Mouse (Mus musculus) MEL (cell line): ENCODE measurements around the gene Msrb1. TPM values are rescaled to one million over a fixed set of nuclear protein-coding genes. Genes with fewer than 3 reads are reported as not detected.
A peak's percentile ranks its signal among the peaks of the same experiment; 100 is the strongest.

Experiments
- DNase-seq: peaks from one replicate; pipeline ENCODE4 v3.0.0; 2011; ENCODE audit warnings: low read depth, low spot score
- H3K27ac ChIP-seq: 2 replicates; pipeline ENCODE4 v1.5.1; 2012; ENCODE audit warnings: low read depth, mild to moderate bottlenecking, control low read depth, low read length, moderate library complexity; ENCODE audit not compliant: control insufficient read depth
- H3K27me3 ChIP-seq, 2 experiments: fragments of 150-350 bp in 1 of 2; sonication (generic) in 1 of 2; 2 replicates each; pipeline ENCODE4 v1.6.1; 2012; ENCODE audit warnings: low read length in 2 of 2, mild to moderate bottlenecking in 2 of 2, improper control_type of control experiment in 1 of 2, moderate library complexity in 1 of 2; ENCODE audit not compliant: insufficient read depth in 2 of 2, control insufficient read depth in 1 of 2
- H3K36me3 ChIP-seq, 2 experiments: 2 replicates each; pipeline ENCODE4 v1.6.1; 2012 to 2014; ENCODE audit warnings: low read length in 2 of 2, improper control_type of control experiment in 1 of 2, inconsistent platforms in 1 of 2, mild to moderate bottlenecking in 1 of 2; ENCODE audit not compliant: insufficient read depth in 2 of 2, control insufficient read depth in 1 of 2
- H3K4me1 ChIP-seq, 2 experiments: fragments of 150-350 bp in 1 of 2; sonication (generic) in 1 of 2; 2 replicates each; pipeline ENCODE4 v1.6.1; 2012; ENCODE audit warnings: low read length in 2 of 2, improper control_type of control experiment in 1 of 2, mild to moderate bottlenecking in 1 of 2; ENCODE audit not compliant: insufficient read depth in 2 of 2, control insufficient read depth in 1 of 2
- H3K4me3 ChIP-seq, 2 experiments: fragments of 150-350 bp in 1 of 2; sonication (generic) in 1 of 2; 2 replicates each; pipeline ENCODE4 v1.5.1; 2012; ENCODE audit warnings: low read depth in 2 of 2, low read length in 2 of 2, mild to moderate bottlenecking in 2 of 2, moderate library complexity in 2 of 2, control low read depth in 1 of 2, improper control_type of control experiment in 1 of 2; ENCODE audit not compliant: control insufficient read depth in 1 of 2, insufficient read depth in 1 of 2
- H3K79me2 ChIP-seq: 2 replicates; pipeline ENCODE4 v1.6.1; 2012; ENCODE audit warnings: mild to moderate bottlenecking, low read length, moderate library complexity; ENCODE audit not compliant: control insufficient read depth, poor library complexity, insufficient read depth
- H3K9ac ChIP-seq: 2 replicates; pipeline ENCODE4 v1.6.1; 2012; ENCODE audit warnings: low read depth, mild to moderate bottlenecking, control low read depth, low read length, moderate library complexity; ENCODE audit not compliant: control insufficient read depth, poor library complexity, severe bottlenecking
- H3K9me3 ChIP-seq: fragments of 150-350 bp; sonication (generic); replicated peaks from 2 replicates; pipeline ENCODE4 v1.6.1; 2012; ENCODE audit warnings: mild to moderate bottlenecking, low read length, improper control_type of control experiment, moderate library complexity; ENCODE audit not compliant: insufficient read depth
- CHD1 ChIP-seq: IDR thresholded peaks from 2 replicates; pipeline ENCODE4 v1.6.1; 2012; ENCODE audit warnings: low read depth, mild to moderate bottlenecking, inconsistent platforms, low read length, improper control_type of control experiment
- CTCF ChIP-seq, 3 experiments: IDR thresholded peaks in 2 of 3; conservative IDR thresholded peaks in 1 of 3; 2 replicates each; pipeline ENCODE4 v1.5.1; 2011 to 2012; ENCODE audit warnings: low read length in 3 of 3, low read depth in 2 of 3, mild to moderate bottlenecking in 2 of 3, improper control_type of control experiment in 1 of 3, inconsistent platforms in 1 of 3, mixed read lengths in 1 of 3, moderate library complexity in 1 of 3; ENCODE audit not compliant: control insufficient read depth in 1 of 3, insufficient read depth in 1 of 3, poor library complexity in 1 of 3, severe bottlenecking in 1 of 3
- E2F4 ChIP-seq: IDR thresholded peaks from 2 replicates; pipeline ENCODE4 v1.6.1; 2011; ENCODE audit warnings: low read depth, low read length, improper control_type of control experiment, borderline replicate concordance
- ELF1 ChIP-seq: IDR thresholded peaks from 2 replicates; pipeline ENCODE4 v1.6.1; 2014; ENCODE audit warnings: low read depth, mild to moderate bottlenecking, inconsistent platforms, low read length, improper control_type of control experiment, moderate library complexity
- GABPA ChIP-seq: IDR thresholded peaks from 2 replicates; pipeline ENCODE4 v1.6.1; 2012; ENCODE audit warnings: low read depth, mild to moderate bottlenecking, inconsistent platforms, low read length, improper control_type of control experiment, moderate library complexity
- HCFC1 ChIP-seq: IDR thresholded peaks from 2 replicates; pipeline ENCODE4 v1.6.1; 2012; ENCODE audit warnings: low read depth, mild to moderate bottlenecking, inconsistent platforms, low read length, improper control_type of control experiment, moderate library complexity
- KAT2A ChIP-seq: conservative IDR thresholded peaks from 2 replicates; pipeline ENCODE4 v1.6.1; 2012; ENCODE audit warnings: low read depth, low read length, improper control_type of control experiment, inconsistent platforms
- MAX ChIP-seq: IDR thresholded peaks from 2 replicates; pipeline ENCODE4 v1.6.1; 2011; ENCODE audit warnings: low read length, improper control_type of control experiment
- MAZ ChIP-seq: IDR thresholded peaks from 2 replicates; pipeline ENCODE4 v1.6.1; 2012; ENCODE audit warnings: low read depth, mild to moderate bottlenecking, inconsistent platforms, low read length, improper control_type of control experiment
- MEF2A ChIP-seq: IDR thresholded peaks from 2 replicates; pipeline ENCODE4 v1.6.1; 2014; ENCODE audit warnings: low read depth, mild to moderate bottlenecking, inconsistent platforms, low read length, improper control_type of control experiment; ENCODE audit not compliant: poor library complexity, insufficient replicate concordance, severe bottlenecking; ENCODE audit errors: extremely low read depth
- MXI1 ChIP-seq: IDR thresholded peaks from 2 replicates; pipeline ENCODE4 v1.6.1; 2011; ENCODE audit warnings: mild to moderate bottlenecking, low read depth, low read length, improper control_type of control experiment
- MYB ChIP-seq: IDR thresholded peaks from 2 replicates; pipeline ENCODE4 v1.6.1; 2011; ENCODE audit warnings: mild to moderate bottlenecking, low read depth, low read length, improper control_type of control experiment
- NELFE ChIP-seq: IDR thresholded peaks from 2 replicates; pipeline ENCODE4 v1.6.1; 2011; ENCODE audit warnings: low read depth, low read length, improper control_type of control experiment
- POLR2A ChIP-seq, 2 experiments: IDR thresholded peaks; 2 replicates each; pipeline ENCODE4 v1.6.1; 2011 to 2012; ENCODE audit warnings: low read length in 2 of 2, mild to moderate bottlenecking in 2 of 2, control low read depth in 1 of 2, improper control_type of control experiment in 1 of 2, low read depth in 1 of 2, moderate library complexity in 1 of 2; ENCODE audit not compliant: control insufficient read depth in 1 of 2, insufficient read depth in 1 of 2, poor library complexity in 1 of 2
- POLR2AphosphoS2 ChIP-seq: IDR thresholded peaks from 2 replicates; pipeline ENCODE4 v1.6.1; 2011; ENCODE audit warnings: low read length, improper control_type of control experiment
- RAD21 ChIP-seq: IDR thresholded peaks from 2 replicates; pipeline ENCODE4 v1.6.1; 2011; ENCODE audit warnings: mild to moderate bottlenecking, low read depth, low read length, improper control_type of control experiment
- SIN3A ChIP-seq: IDR thresholded peaks from 2 replicates; pipeline ENCODE4 v1.6.1; 2012; ENCODE audit warnings: low read length, improper control_type of control experiment, inconsistent platforms
- TBP ChIP-seq: IDR thresholded peaks from 2 replicates; pipeline ENCODE4 v1.8.0; 2011; ENCODE audit warnings: low read depth, low read length, improper control_type of control experiment
- TCF12 ChIP-seq: IDR thresholded peaks from 2 replicates; pipeline ENCODE4 v1.6.1; 2014; ENCODE audit warnings: low read depth, mild to moderate bottlenecking, inconsistent platforms, low read length, improper control_type of control experiment, moderate library complexity
- UBTF ChIP-seq: IDR thresholded peaks from 2 replicates; pipeline ENCODE4 v1.6.1; 2012; ENCODE audit warnings: low read depth, mild to moderate bottlenecking, inconsistent platforms, low read length, improper control_type of control experiment, moderate library complexity, borderline replicate concordance; ENCODE audit not compliant: insufficient read depth
- USF1 ChIP-seq: IDR thresholded peaks from 2 replicates; pipeline ENCODE4 v1.6.1; 2014; ENCODE audit warnings: low read depth, mild to moderate bottlenecking, inconsistent platforms, low read length, improper control_type of control experiment, moderate library complexity
- ZKSCAN1 ChIP-seq: IDR thresholded peaks from 2 replicates; pipeline ENCODE4 v1.6.1; 2012; ENCODE audit warnings: low read depth, mild to moderate bottlenecking, inconsistent platforms, low read length, improper control_type of control experiment, moderate library complexity
- ZNF384 ChIP-seq: IDR thresholded peaks from 2 replicates; pipeline ENCODE4 v1.6.1; 2012; ENCODE audit warnings: low read depth, mild to moderate bottlenecking, inconsistent platforms, low read length, improper control_type of control experiment
- polyA plus RNA-seq, 2 experiments: library from polyadenylated mRNA; stranded (reverse) in 1 of 2; unstranded in 1 of 2; fragments of >175 nt in 1 of 2; fragments of >200 nt in 1 of 2; gene quantifications; 2 replicates each; pipeline versions ENCODE4 v1.2.1 to v1.2.4; 2012; ENCODE audit warnings: low replicate concordance in 2 of 2, low read depth in 1 of 2; ENCODE audit not compliant: insufficient read length in 2 of 2, insufficient read depth in 1 of 2, missing spikeins in 1 of 2
- total RNA-seq: library from RNA; depleted of rRNA; stranded (reverse); fragments of 300-350 nt; gene quantifications from 2 replicates; pipeline ENCODE4 v1.2.3, GENCODE M21; 2012

The Msrb1 gene
- total and polyA plus RNA-seq, 3 experiments = 31.9 to 58.6 TPM; not detected in 1

DNA sequence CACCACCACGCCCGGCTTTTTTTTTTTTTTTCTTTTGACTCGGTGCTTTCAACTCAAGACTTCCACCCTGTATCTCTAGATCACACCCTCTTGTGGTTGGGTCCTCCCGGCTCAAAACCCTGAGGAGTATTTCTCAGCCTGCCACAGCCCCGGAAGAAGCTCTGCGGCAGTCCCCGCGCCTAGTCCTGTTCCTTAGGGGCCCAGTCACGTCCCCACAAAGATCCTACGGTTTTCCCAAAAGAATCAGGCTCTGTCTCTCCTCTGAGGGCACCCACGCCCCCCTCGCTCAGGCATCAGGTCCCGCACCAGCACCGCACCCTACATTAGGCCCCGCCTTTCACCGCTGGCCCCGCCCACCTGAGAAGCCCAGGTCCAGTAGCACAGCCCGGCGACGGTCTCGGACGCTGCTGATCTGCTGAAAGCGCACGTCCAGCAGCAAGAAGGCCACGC is 49.3 kb upstream of the Msrb1 start:
- H3K4me1 ChIP-seq = peaks cover 0 to 12% of the 10 kb centered on the region in 2 experiments; a peak in 3 of 4 replicates
- H3K27me3 ChIP-seq = no peaks in the 10 kb centered on the region
- peak overlapping the region; percentile 71 for H3K27ac ChIP-seq
- no peaks in the 10 kb centered on the region for H3K79me2 ChIP-seq
- H3K9me3 ChIP-seq = no peaks in the 10 kb centered on the region
- TF ChIP-seq ELF1 (peak; percentile 69), SIN3A (peak; percentile 56), POLR2A (IDR thresholded peaks at IDR 0.05; ENCODE audit: control insufficient read depth in 1 of 2, insufficient read depth in 1 of 2, low read depth in 1 of 2, low read length in 2 of 2, poor library complexity in 1 of 2) (peak in 1 of 2 experiments; percentile 43; a peak in 1 of 4 replicates), MXI1 (peak; percentile 49; the same call in 1 of the 2 replicates), TBP (peak; percentile 43; the same call in 1 of the 2 replicates), MYB (no peak), CTCF (IDR thresholded peaks at IDR 0.05 in 2 of 3, conservative IDR thresholded peaks at IDR 0.05 in 1 of 3; ENCODE audit: control insufficient read depth in 1 of 3, insufficient read depth in 1 of 3, low read depth in 2 of 3, low read length in 3 of 3, poor library complexity in 1 of 3, severe bottlenecking in 1 of 3) (no peak), MAX (no peak), TCF12 (peak; percentile 18; the same call in 1 of the 2 replicates), MEF2A (no peak), NELFE (peak; percentile 26; the same call in 1 of the 2 replicates), ZNF384 (peak; percentile 90), USF1 (0 out of 2 replicates have a peak, but pooled peaks have one; percentile 3)
- DNase-seq = peak; percentile 88
- H3K9ac ChIP-seq = peak overlapping the region; percentile 57
- H3K4me3 ChIP-seq = peak overlapping the region; percentile 61 to 64
- peaks cover 0 to 3% of the 10 kb centered on the region in 2 experiments; a peak in 1 of 4 replicates for H3K36me3 ChIP-seq

DNA sequence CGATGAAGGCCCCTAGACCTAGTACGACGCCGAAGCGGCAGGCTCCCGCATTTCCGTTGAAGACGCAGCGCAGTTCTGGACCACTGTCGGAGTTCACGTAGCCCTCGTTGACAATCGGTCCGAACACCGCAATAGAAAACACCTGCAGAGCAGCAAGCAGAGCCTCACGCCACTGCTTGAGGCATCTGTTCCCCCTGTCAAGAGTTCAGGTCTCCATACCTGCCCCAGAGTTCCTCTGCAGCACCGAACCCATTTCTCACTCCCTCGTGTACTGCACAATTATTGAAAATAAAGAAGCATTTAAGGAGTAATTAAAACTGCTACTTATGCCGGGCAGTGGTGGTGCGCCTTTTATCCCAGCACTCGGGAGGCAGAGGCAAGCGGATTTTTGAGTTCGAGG is 48.8 kb upstream of the Msrb1 start:
- Histone ChIP-seq H3K9me3 (no peaks in the 10 kb centered on the region), H3K27me3 (no peaks in the 10 kb centered on the region), H3K79me2 (no peaks in the 10 kb centered on the region), H3K36me3 (peaks cover 0 to 3% of the 10 kb centered on the region in 2 experiments; a peak in 1 of 4 replicates), H3K4me1 (peaks cover 0 to 12% of the 10 kb centered on the region in 2 experiments; a peak in 3 of 4 replicates), H3K27ac (peak overlapping the region; percentile 71), H3K4me3 (peak overlapping the region; percentile 61 to 64), H3K9ac (peak overlapping the region; percentile 57)
- TF ChIP-seq POLR2AphosphoS2 (no peak), GABPA (no peak), KAT2A (no peak), RAD21 (no peak), HCFC1 (no peak), E2F4 (no peak), CHD1 (no peak), MAZ (no peak), ZKSCAN1 (no peak), UBTF (no peak), MEF2A (no peak), ZNF384 (no peak), MYB (no peak)
- no peak for DNase-seq
